Mouse (Mus musculus) forebrain, embryonic 13.5 days (tissue): ENCODE data around the gene Trap1. TPM values are rescaled to one million over a fixed set of nuclear protein-coding genes. Genes with fewer than 3 reads are reported as not detected.

Experiments
- ATAC-seq: fragments of 200-750 bp; cut with Nextera tagmentation; 2 replicates; pipeline ENCODE4 v1.8.0; 2017
- H3K27ac ChIP-seq: fragments of 300-500 bp; sonication (generic); 2 replicates; pipeline ENCODE4 v1.5.1; 2015; ENCODE audit warnings: inconsistent platforms, mild to moderate bottlenecking, moderate library complexity
- H3K27me3 ChIP-seq: fragments of 300-500 bp; sonication (generic); 2 replicates; pipeline ENCODE4 v1.6.1; 2015; ENCODE audit warnings: mild to moderate bottlenecking, inconsistent platforms
- H3K36me3 ChIP-seq: fragments of 300-500 bp; sonication (generic); 2 replicates; pipeline ENCODE4 v1.6.1; 2015; ENCODE audit warnings: mild to moderate bottlenecking, inconsistent platforms; ENCODE audit not compliant: poor library complexity, severe bottlenecking
- H3K4me1 ChIP-seq: fragments of 300-500 bp; sonication (generic); 2 replicates; pipeline ENCODE4 v1.6.1; 2015; ENCODE audit warnings: inconsistent platforms
- H3K4me2 ChIP-seq: fragments of 300-500 bp; sonication (generic); 2 replicates; pipeline ENCODE4 v1.6.1; 2015; ENCODE audit warnings: inconsistent platforms, mild to moderate bottlenecking, moderate library complexity
- H3K4me3 ChIP-seq: fragments of 300-500 bp; sonication (generic); 2 replicates; pipeline ENCODE4 v1.5.1; 2015; ENCODE audit warnings: mild to moderate bottlenecking, inconsistent platforms
- H3K9ac ChIP-seq: fragments of 300-500 bp; sonication (generic); 2 replicates; pipeline ENCODE4 v1.6.1; 2015; ENCODE audit warnings: mild to moderate bottlenecking, inconsistent platforms
- H3K9me3 ChIP-seq: fragments of 300-500 bp; sonication (generic); replicated peaks from 2 replicates; pipeline ENCODE4 v1.6.1; 2016; ENCODE audit warnings: inconsistent platforms
- WGBS: fragments of 180-500 bp; shearing (Covaris S2); methylation state at CpG from one replicate; pipeline ENCODE4 v1.1.7; 2015; 5-methylcytosine and 5-hydroxymethylcytosine counted together
- microRNA-seq: library from miRNA; unstranded; fragments of <30 nt; microRNA quantifications from one replicate; pipeline ENCODE4, GENCODE M21; 2016
- polyA plus RNA-seq: library from polyadenylated mRNA; unstranded; fragments of >200 nt; fragmentation: Nextera tagmentation; extraction: Ambion mirVana; gene quantifications from 2 replicates; pipeline ENCODE4 v1.2.1, GENCODE M21; 2015

The Trap1 gene
- polyA plus RNA-seq, 1 experiment from 2014 or later = 54.2 TPM

DNA sequence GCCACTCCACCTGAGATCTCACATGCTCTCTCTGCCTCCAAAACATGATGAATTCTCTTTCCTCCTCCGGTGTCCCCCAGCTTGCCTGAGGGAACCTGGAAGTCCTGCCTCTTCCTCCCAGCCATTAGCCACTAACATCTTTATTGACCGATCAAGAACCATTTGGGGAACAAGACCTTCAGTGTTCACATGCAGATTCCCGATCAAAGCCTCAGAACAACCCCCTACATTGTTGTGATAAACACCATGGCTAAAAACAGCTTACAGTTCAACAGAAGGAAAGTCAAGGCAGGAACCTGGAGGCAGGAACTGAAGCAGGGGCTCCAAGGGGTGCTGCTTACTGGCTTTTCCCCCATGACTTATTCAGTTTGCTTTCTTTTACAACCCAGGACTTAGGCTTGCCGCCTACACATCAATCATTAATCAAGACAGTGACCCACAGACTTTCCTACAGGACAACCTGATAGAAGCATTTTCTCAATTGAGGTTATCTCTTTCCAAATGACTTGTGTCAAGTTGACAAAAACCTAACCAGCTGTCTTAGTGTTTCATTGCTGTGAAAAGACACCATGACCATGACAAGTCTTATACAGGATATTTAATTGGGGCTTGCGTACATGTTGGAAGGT is 63.5 kb downstream of the Trap1 start:
- Histone ChIP-seq H3K4me1 (no peaks in the 10 kb centered on the region), H3K27me3 (no peaks in the 10 kb centered on the region), H3K27ac (no peak overlapping the region), H3K9me3 (no peaks in the 10 kb centered on the region), H3K4me3 (no peak overlapping the region), H3K9ac (no peak overlapping the region), H3K4me2 (no peak overlapping the region), H3K36me3 (no peaks in the 10 kb centered on the region)
- 84% methylated on average over 5 of the region's 5 CpGs for WGBS
- ATAC-seq = no peak

DNA sequence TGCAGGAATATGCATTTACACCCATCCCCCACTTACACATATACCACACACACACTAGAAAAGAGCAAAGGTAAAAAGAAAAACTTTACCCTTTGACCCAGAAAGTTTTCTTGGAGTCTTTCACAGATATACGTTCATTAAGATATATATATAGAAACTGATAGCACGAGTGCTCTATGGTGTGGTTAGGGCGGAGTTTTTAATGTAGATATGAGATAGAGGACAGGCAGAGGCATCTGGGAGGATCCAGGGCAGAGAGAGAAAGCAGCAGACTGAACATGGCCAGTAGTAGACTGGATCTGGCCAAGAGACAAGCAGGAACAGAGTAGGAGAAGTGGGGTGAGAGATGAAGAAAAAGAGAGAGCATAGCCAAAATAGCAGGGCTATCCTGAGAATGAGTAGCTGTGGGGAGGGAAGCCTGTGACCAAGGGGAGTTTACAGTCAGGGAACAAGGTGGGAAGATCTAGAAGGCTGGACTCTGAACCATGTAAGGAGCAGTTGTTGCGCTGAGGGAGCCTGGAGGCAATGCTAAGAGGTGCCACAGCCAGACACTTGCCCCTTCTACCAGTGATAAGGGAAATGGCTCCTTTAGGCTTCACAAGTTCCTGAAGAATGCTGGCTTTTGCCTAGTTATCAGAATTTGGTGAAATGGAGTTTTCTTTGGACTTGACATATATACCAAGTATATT is 64.6 kb downstream of the Trap1 start:
- 79% methylated on average over 4 of the region's 4 CpGs for whole genome bisulfite sequencing
- no peaks in the 10 kb centered on the region; the same call in 1 of the 2 replicates for H3K9me3 ChIP-seq
- H3K27me3 ChIP-seq = no peaks in the 10 kb centered on the region

DNA sequence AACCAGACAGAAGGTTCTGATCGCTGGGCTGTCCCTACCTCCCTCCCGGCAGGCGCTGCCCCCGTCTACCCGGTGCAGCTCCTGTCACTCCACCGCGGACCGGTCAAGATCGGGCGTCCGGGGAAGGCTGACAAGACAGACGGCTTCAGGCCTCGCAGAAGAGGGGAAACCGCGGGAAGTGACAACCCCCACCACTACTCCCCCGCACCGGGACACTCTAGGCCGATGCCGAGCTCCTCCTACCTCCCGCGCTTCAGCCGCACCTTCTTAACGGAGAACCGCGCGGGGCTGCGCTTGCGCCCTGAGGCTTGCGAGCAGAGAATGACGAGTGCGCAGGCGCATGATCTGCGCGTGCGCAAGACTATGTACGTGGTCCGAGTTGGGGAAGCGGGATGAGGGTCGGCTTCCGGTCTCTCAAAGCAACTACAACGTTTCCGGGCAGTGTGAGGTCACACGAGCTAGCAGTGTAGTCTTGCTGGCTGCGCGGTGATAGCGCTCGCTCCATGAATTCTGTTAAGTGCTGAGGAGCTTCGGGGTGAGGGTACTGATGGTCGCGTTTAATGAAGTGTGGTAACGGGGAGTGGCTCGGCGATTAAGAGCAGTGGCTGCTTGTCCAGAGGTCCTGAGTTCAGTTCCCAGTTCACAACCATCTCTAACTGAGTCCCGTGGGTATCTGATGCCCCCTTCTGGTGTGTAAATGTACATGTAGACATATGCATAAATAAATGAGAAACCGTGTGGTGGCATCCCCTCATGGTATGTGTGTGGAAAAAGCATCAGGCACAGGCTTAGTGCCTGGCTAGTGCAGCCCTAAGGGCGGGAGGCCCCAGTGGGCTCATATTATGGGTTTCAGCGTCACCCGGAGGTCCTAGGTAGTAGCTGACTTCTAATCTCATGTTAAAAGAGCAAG is 73.9 kb downstream of the Trap1 start, which contains the start of gene Slx4:
Gene Slx4, minus strand, starts transcription at position 282 of the 910 bp plus-strand sequence.
- Histone ChIP-seq H3K4me3 (peak within 1 kb of the TSS; percentile 88), H3K27ac (peak within 1 kb of the TSS; percentile 82), H3K27me3 (no peaks in the 10 kb centered on the region), H3K4me1 (peaks cover 17% of the 10 kb centered on the region), H3K9ac (peak within 1 kb of the TSS; percentile 88), H3K4me2 (peak within 1 kb of the TSS; percentile 90), H3K36me3 (peaks cover 28% of the 10 kb centered on the region), H3K9me3 (no peaks in the 10 kb centered on the region; the same call in 1 of the 2 replicates)
- 1% methylated on average over 54 of the region's 58 CpGs for WGBS
- ATAC-seq = peak; percentile 97

More for the DNA sequence above, 64.6 kb downstream of the Trap1 start:
- H3K4me1 ChIP-seq = no peaks in the 10 kb centered on the region
- no peak for ATAC-seq
- H3K9ac ChIP-seq = no peak overlapping the region
- no peak overlapping the region for H3K4me2 ChIP-seq
- H3K27ac ChIP-seq = no peak overlapping the region
- H3K4me3 ChIP-seq = no peak overlapping the region
- H3K36me3 ChIP-seq = no peaks in the 10 kb centered on the region

Small RNA genes lying within 50 kb of the gene (microRNA-seq; reads per million reads assigned to microRNA genes)
- gene Gm23413 = not detected

Other genes starting within 250 kb of the Trap1 start
- not detected in 2 replicates for gene Olfr15, start 246.9 kb downstream of the Trap1 start, polyA plus RNA-seq
- 1.3 and 1.6 TPM in 2 replicates for gene Zfp174, start 230.6 kb downstream of the Trap1 start, polyA plus RNA-seq
- 66.0 and 72.4 TPM in 2 replicates for gene Naa60, start 205.5 kb downstream of the Trap1 start, polyA plus RNA-seq
- gene Zfp597, start 193.3 kb downstream of the Trap1 start, polyA plus RNA-seq = 9.6 and 10.8 TPM in 2 replicates
- gene Gm20695, start 193.2 kb downstream of the Trap1 start, polyA plus RNA-seq = 3.9 and 5.7 TPM in 2 replicates
- gene 1700037C18Rik, start 169.1 kb downstream of the Trap1 start, polyA plus RNA-seq = 7.9 and 9.7 TPM in 2 replicates
- 30.3 and 35.5 TPM in 2 replicates for gene Cluap1, start 169.0 kb downstream of the Trap1 start, polyA plus RNA-seq
- 0.78 and 0.81 TPM in 2 replicates for gene Nlrc3, start 101.2 kb downstream of the Trap1 start, polyA plus RNA-seq
- gene Slx4, start 74.1 kb downstream of the Trap1 start, polyA plus RNA-seq = 18.0 and 21.3 TPM in 2 replicates
- 5.0 and 5.2 TPM in 2 replicates for gene Dnase1, start 40.9 kb downstream of the Trap1 start, polyA plus RNA-seq
- 44.4 and 47.0 TPM in 2 replicates for gene Crebbp, start 136.2 kb upstream of the Trap1 start, polyA plus RNA-seq